Mouse (Mus musculus): ENCODE results near the gene Wipi1.

The Wipi1 gene

GRCm38 (mm10) chr11:109583986-109584385, 27.8 kb downstream of the Wipi1 start:
- DNase-seq (ENCODE audit: low read depth, low spot score): no peak

GRCm38 (mm10) chr11:109579999-109580398, 31.8 kb downstream of the Wipi1 start:
- DNase-seq (ENCODE audit: low read depth, low spot score): no peak

GRCm38 (mm10) chr11:109578536-109578935, 33.2 kb downstream of the Wipi1 start:
- DNase-seq (ENCODE audit: low read depth, low spot score): no peak

- DNase-seq (ENCODE audit: low read depth, low spot score): no peak
These were observed 35.9 kb downstream of the Wipi1 start for GRCm38 (mm10) chr11:109575832-109576231.

DNA sequence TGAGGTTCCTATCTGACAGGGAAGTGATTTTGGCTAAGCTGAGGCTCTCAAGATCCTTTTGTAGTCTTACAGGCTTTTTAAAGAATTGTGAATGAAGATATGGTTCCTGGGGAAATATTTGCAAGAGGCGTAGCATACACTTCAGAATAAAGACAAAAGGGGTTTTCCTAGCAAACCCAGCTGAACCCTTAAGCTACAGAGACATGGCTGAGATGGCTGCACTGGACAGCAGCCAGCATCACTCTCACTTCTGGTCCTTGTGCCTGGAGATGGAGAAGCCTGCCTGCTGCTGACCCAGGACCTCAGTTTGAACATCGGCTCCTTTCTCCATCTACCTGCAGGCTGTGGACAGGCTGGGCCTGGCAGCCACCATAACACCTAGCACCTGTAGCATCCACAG, 37.2 kb downstream of the Wipi1 start:
- peak; percentile 6 for DNase-seq (ENCODE audit: low read depth, low spot score)

GRCm38 (mm10) chr11:109572051-109572450, 39.7 kb downstream of the Wipi1 start:
- no peak for DNase-seq (ENCODE audit: low read depth, low spot score)

- no peak for DNase-seq (ENCODE audit: low read depth, low spot score)
These were observed 42.0 kb downstream of the Wipi1 start for GRCm38 (mm10) chr11:109569809-109570208.

GRCm38 (mm10) chr11:109569007-109569618, 42.7 kb downstream of the Wipi1 start:
- no peak for DNase-seq (ENCODE audit: low read depth, low spot score)

DNA sequence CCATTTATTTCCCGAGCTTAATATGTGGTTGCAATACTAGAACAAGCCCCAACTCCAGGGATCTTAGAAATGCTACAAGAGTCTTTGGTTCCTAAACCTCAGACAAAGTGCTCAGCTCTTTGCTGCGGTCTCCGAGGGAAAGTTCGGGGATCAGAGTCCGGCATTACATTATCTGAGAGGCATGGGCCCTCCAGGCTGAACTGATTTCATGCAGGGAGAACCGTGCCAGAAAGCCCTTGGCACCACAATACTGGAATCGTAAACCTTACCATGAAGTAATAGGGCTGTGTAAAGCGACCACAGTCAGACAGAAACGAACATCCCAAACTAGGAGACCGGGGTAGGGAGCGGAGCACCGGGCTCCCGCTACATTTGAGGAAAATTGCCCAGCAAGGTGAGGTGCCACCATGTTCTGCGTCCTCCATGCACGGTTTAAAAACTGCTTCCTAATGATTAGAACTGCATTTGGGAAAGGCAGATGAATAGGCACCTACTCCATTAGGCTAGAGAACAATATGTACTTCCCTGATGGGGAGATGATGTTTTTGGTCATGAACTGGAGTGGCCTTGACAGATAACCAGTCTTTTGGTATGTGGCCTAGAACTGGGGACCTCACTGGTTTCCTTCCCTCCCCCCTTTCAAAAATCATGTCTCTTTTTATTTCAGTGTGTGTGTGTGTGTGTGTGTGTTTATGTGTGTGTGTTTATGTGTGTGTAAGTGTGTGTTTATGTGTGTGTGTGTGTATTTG, 47.1 kb downstream of the Wipi1 start:
- no peak for DNase-seq (ENCODE audit: low read depth, low spot score)

DNA sequence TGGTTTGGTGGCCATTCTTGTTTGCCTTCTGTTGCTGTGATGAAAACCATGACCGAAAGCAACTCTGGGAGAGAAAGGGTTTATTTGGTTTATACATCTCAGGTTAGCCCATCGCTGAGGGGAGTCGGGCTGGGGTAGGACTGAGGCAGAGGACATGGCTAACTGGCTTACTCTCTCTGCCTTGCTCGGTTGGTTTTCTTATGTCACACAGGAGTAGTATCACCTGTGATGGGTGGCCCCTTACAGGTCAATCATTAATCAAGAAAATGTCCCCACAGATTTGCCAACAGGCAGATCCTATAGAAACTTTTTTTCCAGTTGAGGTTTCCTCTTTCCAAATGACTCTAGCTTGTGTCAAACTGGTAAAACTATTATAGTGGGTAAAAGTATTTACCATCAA, 48.1 kb downstream of the Wipi1 start:
- DNase-seq (ENCODE audit: low read depth, low spot score): no peak

- DNase-seq (ENCODE audit: low read depth, low spot score): no peak
These were observed 50.3 kb downstream of the Wipi1 start for GRCm38 (mm10) chr11:109561445-109561844.

- peak; percentile 85 for DNase-seq (ENCODE audit: low read depth, low spot score)
These were observed 50.9 kb downstream of the Wipi1 start for GRCm38 (mm10) chr11:109560793-109561257.

GRCm38 (mm10) chr11:109559241-109559640, 52.5 kb downstream of the Wipi1 start:
- no peak for DNase-seq (ENCODE audit: low read depth, low spot score)

DNA sequence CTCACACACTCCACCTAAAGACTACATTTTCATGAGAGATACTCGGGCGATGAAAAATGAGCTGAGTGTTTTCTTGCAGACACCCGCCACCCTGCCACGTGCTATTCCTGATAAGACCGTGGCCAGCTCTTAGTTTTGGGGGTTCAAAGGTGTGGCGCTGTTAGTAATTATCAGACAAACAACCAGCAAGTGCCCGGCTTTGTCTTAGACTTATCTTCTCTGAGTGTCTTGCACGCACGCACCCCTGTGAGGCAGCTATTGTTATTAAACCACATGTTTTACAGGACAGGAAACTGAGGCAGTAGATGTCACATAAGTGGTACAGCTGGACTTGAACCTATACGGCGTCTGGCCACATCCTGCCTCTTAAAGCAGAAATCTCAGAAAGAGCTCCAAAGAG, 54.3 kb downstream of the Wipi1 start:
- no peak for DNase-seq (ENCODE audit: low read depth, low spot score)

DNA sequence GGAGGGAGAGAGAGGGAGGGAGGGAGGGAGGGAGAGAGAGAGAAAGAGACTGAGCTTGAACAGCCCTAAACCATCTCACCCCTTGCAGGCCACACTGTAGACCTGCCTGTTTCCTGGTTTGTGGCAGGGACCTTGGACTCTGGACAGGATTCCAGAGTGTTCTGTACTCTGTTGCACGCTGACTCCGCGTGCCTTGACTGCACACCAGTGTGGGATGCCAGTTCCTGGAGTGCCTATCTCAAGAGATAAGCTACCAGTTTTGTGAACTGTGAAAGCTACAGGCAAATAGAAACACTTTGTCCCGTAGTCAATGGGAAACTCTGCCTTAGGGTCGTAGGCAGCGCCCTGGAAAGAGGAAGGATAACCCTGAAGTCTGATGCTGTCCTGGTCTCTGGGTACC, 55.6 kb downstream of the Wipi1 start:
- DNase-seq (ENCODE audit: low read depth, low spot score): no peak

GRCm38 (mm10) chr11:109554443-109554842, 57.3 kb downstream of the Wipi1 start:
- DNase-seq (ENCODE audit: low read depth, low spot score): no peak

DNA sequence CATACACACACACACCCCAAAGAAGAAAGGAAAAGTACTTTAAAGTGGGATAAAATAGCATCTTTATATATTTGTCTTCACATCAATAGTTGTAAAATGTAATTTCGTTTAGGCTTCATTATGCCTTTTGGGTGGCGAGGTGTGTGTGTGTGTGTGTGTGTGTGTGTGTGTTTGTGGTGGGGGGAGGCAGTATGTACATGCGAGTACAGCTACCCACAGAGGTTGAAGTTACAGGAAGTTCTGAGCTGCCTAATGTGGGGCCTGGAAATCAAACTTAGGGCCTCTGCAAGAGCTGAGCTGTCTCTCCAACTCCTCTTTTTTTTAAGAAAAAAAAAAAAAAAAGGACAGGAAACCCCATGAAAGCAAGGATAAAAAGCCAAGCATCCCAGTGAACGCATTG, 57.8 kb downstream of the Wipi1 start:
- no peak for DNase-seq (ENCODE audit: low read depth, low spot score)

DNA sequence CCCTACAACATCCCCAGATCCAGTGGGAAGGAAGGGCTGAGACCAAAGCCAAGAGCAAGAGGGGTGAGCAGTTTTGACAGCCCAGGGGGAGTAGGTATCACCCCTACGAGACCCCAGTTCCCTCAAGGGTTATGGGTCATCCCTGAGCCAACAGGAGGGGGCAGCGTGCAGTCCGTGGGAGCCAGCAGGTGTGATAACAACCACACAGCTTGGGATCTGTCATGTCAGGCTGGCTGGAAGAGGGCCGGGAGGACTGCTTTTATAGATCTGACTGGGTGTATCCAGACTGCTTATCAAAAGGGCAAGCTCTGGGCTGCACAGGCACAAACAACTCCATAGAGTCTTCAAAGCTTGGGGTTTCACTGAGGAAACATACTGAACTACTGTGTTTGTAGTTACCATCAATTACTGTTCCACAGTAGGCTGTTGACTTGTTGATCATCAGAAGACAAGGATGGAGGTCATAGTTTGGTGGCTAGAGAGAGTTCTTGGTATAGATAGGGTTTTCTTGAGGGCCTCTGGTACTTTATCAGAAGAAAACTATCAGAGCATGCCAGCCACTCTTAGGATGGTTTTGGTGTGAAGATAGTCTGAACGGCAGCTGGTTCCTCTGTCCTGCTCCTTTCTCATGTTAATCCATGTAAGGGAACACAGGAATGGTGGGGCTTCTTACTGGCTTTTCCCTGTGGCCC, 62.0 kb downstream of the Wipi1 start:
- DNase-seq (ENCODE audit: low read depth, low spot score): no peak

DNA sequence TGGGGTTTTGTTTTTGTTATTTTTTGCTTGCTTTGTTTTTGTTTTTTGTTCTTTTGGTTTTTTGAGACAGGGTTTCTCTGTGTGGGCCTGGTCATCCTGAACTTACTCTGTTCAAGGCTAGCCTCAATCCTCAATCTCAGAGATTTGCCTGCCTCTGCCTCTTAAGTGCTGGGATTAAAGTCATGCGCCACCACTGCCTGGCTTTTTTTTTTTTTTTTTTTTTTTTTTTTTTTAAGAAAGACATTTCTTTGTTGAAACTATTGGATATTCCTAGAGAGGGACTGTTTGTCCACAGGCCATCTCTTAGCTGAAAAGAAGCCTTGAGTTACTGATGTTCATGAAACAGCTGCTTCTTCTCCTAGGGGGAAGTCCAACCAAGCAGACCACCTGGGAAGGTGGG, 64.1 kb downstream of the Wipi1 start:
- DNase-seq (ENCODE audit: low read depth, low spot score): no peak

DNA sequence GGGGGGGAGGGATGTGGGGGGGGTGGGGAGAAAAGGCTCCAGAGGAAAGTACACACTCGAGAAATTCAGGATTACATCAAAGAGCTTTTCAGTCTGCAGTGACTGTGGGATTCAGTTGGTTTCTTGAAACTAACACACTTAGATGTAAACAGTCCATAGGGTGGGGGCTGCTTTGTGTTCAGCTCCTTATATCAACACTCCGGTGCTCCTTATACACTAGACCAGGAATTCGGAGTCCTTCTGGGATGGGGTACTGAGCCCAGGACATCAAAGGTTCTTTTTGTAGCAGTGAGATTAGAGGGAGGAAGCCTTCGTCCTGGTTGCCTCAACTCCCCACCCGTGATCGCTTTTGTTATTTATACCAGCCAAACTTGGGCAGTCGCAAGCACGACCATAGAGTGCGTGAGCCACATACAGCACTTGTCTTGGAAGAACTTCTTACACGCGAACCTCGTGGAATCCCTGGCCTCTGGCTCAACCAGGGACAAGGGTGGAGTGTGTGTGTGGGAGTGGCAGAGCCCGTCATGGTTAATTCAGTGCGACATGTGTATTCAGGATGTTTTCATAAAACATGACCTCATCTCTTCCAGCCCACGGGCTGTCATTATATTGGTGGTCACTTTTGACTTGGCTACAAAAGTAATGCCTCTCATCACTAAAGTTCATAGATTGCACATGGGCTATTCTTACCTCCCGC, 65.3 kb downstream of the Wipi1 start:
- DNase-seq (ENCODE audit: low read depth, low spot score): no peak

- peak; percentile 88 for DNase-seq (ENCODE audit: low read depth, low spot score)
These were observed 66.0 kb downstream of the Wipi1 start for GRCm38 (mm10) chr11:109545700-109546143.

- DNase-seq (ENCODE audit: low read depth, low spot score): no peak
These were observed 66.5 kb downstream of the Wipi1 start for GRCm38 (mm10) chr11:109545265-109545664.
